Mouse (Mus musculus) spleen, postnatal 0 days (tissue): ENCODE measurements around the gene Hhip. TPM values are rescaled to one million over a fixed set of nuclear protein-coding genes. Genes with fewer than 3 reads are reported as not detected.

ENCODE experiments used
- polyA plus RNA-seq: library from polyadenylated mRNA; unstranded; fragments of >200 nt; fragmentation: Nextera tagmentation; extraction: Ambion mirVana; gene quantifications from 2 replicates; pipeline ENCODE4 v1.2.1, GENCODE M21; 2015

Gene Hhip
- 5.8 and 6.7 TPM in 2 replicates for polyA plus RNA-seq

DNA sequence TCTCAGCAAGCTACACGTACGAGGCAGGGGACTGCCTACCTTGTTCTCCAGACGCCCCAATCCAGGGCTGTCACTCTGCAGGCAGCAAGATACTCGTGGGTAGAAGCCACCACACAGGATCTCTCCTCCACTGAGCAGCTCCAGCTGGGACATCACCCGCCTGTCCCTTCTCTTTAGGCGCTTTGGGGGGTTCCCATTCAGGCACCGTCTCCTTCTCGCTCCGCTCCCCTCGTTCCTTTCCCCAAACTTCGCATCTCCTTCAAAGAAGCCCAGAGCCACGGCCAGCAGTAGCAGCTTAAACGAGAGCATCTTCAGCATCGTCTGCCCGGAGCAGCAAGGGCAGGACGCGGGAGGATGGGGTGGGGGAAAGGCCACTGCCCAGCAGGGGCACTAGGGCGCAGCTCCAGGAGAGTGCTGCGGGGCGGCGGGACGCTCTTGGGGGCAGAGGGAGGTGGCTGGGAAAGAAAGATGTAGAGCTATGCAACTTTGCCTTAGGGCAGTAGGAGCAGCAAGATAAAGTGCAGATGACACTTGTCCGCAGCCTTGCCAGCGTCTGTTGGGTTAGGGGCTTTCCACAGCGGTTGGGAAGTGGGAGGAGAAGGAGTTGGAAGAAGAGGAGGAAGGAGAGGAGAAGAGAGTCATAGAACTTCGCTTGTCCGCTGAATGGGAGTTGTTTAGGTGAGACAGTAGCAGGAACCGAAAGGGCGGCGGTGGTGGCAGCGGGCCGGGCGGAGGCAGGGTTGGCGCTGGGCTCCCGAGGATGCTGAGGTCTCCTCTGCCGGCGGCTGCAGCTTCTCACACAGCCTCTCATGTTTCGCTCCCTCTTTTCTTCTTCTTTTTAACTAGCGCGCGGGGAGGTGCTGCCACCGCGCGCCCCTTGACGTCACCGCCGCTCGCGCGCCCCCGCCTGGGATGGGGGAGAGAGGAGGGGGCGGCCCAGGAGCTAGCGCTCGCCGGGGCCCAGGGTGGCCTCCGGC lies at the start of gene Hhip:
Hhip (minus strand) TSS at position 809 of the 977 bp plus-strand sequence.

